Mouse (Mus musculus) embryo, embryonic 11 days (tissue): ENCODE results near the gene 1700123L14Rik.
"Not testable (repeated sequence)": the region's sequence is repeated elsewhere in the genome, so short reads cannot be mapped to it uniquely, and the experiment has no call there.

Experiments used
- DNase-seq: peaks from one replicate; pipeline ENCODE4 v3.0.0-alpha.2; 2015

Gene 1700123L14Rik

DNA sequence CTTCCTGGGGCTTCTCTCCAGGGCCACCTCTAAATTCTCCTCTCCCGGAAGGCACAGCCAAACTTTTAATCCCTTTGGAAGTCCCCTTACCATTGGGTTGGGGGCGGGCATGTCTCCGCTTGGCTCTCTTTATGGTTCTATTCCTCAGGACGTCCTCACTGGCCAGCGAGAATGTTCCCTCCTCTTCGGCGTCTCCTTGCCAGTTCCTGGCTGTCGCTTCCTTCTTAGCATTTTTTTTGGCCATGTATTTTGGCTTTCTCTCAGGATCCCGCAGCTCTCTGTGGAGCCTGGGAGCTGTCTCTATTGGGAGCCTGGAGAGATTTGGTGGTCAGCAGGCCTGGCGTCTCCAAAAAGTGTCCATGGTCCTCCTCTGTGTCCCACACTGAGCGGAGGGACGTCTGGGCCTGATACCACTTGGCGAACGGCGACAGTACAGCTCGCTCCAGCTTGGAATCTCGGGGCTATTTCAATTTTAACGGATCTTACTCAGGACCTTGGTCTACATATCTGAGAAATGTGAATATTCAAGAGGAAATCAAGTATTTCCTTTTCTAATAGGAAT, at the start of gene 1700123L14Rik:
TSS of gene 1700123L14Rik (minus strand) at position 426 of the 562 bp plus-strand sequence.
- DNase-seq: no peak

DNA sequence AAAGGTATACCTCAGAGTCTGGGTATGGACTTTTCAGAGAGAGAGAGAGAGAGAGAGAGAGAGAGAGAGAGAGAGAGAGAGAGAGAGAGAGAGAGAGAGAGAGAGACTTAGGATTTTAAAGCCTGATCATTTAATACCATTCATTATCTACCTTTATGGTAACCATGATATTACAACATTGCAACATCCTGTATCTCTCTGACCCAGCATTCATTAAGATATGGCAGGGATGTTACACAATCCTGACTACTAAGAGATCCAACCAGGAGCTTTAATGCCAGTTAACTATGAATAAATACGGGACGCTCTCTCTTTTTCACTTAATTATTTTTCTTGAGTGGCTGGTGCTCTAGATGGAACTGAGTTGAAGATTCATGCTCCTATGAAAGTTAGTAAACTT, 39.4 kb upstream of the 1700123L14Rik start:
- DNase-seq: no peak

GRCm38 (mm10) chr6:96198991-96199390, 32.9 kb upstream of the 1700123L14Rik start:
- not testable (repeated sequence) for DNase-seq

DNA sequence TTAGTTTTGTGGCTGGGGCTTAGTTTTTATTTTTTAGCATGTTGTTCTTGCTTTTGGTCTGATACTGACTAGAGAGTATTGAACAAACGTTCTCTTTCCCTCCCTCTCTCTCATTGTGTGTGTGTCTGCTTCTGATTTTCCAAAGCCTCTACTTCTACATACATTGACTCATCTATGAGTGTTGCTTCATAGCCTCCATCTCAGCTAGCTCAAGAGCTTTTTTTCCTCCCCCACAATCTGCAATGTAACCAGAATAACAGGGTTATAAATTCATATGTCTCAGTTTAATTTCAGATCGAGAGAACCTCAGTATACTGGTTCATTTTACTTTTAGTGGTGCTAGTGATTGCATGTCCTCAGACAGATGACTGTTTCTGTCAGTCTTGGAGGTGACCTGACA, 20.5 kb upstream of the 1700123L14Rik start:
- no peak for DNase-seq

- DNase-seq: no peak
Observed at GRCm38 (mm10) chr6:96183392-96183791, 17.3 kb upstream of the 1700123L14Rik start.

DNA sequence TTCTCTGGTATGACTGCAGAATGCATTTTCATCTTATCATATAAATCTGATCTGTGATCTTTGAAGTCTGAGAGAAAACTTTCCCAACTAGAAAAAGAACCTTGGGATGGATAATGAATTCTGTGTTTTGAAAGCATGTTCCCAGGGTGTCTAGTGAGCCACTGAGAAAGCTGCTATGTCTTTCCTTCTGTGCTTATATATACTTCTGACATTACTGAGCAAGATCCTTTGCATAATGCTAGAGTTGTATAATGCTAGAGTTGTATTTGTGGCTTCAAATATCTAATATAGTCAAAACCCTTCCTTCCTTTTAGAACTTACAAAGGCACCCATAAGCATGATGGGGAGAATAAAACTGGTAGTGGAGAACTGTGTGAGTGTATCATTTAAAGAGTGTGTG, 12.5 kb upstream of the 1700123L14Rik start:
- no peak for DNase-seq

GRCm38 (mm10) chr6:96173681-96174080, 7.6 kb upstream of the 1700123L14Rik start:
- no peak for DNase-seq

- DNase-seq: no peak
Observed at GRCm38 (mm10) chr6:96167031-96167430, 988 bp upstream of the 1700123L14Rik start.

GRCm38 (mm10) chr6:96165403-96165802, 640 bp downstream of the 1700123L14Rik start:
- no peak for DNase-seq

GRCm38 (mm10) chr6:96143326-96143725, 22.7 kb downstream of the 1700123L14Rik start:
- DNase-seq: no peak

- peak; percentile 70 for DNase-seq
Observed at GRCm38 (mm10) chr6:96116534-96117272, 49.3 kb downstream of the 1700123L14Rik start.

DNA sequence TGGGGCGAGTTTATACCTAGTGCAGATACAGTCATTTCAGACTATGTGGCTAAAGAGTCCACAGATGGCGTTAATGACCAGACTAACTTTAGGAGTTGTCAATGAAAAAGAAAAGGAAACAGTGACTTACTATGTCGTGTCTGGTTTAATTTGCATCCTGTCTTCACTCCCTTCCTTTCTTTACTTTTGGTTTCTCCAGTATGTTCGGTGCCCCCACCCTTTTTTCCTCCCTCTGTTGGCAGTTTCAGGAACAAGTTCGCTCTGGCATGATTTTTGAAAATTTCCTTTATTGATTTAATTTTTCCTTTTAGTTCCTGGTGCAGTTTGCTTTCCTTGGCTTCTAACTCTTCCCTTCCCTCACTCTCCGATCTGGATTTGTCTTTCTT, 49.9 kb downstream of the 1700123L14Rik start:
- peak; percentile 14 for DNase-seq
